Mouse (Mus musculus): Measurements from ENCODE around the gene Cdh5.

DNA sequence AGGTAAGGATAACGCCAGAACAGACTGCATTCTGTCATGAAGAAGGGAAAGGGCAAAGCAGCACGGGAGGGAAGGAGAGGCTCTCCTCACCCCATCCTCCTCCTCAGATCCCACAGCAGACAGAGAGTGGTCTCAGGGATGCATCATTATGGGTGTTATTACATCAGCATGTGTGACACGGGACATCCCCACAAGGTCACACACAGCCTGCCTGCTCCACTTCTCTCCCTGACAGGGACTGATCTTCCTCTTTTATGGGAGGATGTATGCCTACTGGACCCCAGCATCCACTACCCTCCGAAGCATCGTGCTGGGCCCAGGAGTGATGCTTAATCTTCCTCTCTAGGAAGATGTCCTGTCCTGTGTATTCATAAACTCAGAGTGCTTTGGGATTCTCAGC is 41.5 kb upstream of the Cdh5 start:
- TF ChIP-seq CTCF (IDR thresholded peaks at IDR 0.05; ENCODE audit: low read depth, low read length) (no peak), POLR2A (IDR thresholded peaks at IDR 0.05; ENCODE audit: extremely low read depth, insufficient read depth, low read length) (no peak)
